Mouse (Mus musculus) heart, embryonic 11.5 days (tissue): ENCODE measurements around the gene Cst3. TPM values are rescaled to one million over a fixed set of nuclear protein-coding genes. Genes with fewer than 3 reads are reported as not detected.
A peak's percentile ranks its signal among the peaks of the same experiment; 100 is the strongest.

Experiments
- ATAC-seq: fragments of 200-750 bp; cut with Nextera tagmentation; replicated peaks from 2 replicates; pipeline ENCODE4 v1.8.0; 2017; ENCODE audit warnings: moderate library complexity; ENCODE audit not compliant: insufficient number of reproducible peaks, low FRiP score, low TSS enrichment
- H3K27ac ChIP-seq: fragments of 300-500 bp; sonication (generic); 2 replicates; pipeline ENCODE4 v1.5.1; 2014; ENCODE audit warnings: mild to moderate bottlenecking, low read depth, low read length
- H3K27me3 ChIP-seq: fragments of 300-500 bp; sonication (generic); 2 replicates; pipeline ENCODE4 v1.6.1; 2014; ENCODE audit warnings: mild to moderate bottlenecking, low read length, mixed read lengths; ENCODE audit not compliant: control insufficient read depth, insufficient read depth
- H3K36me3 ChIP-seq: fragments of 300-500 bp; sonication (generic); 2 replicates; pipeline ENCODE4 v1.6.1; 2014; ENCODE audit warnings: mild to moderate bottlenecking, low read length, moderate library complexity, mixed read lengths; ENCODE audit not compliant: control insufficient read depth, insufficient read depth
- H3K4me1 ChIP-seq: fragments of 300-500 bp; sonication (generic); 2 replicates; pipeline ENCODE4 v1.6.1; 2014; ENCODE audit warnings: low read length; ENCODE audit not compliant: control insufficient read depth, insufficient read depth
- H3K4me2 ChIP-seq: fragments of 300-500 bp; sonication (generic); 2 replicates; pipeline ENCODE4 v1.6.1; 2014; ENCODE audit warnings: mild to moderate bottlenecking, moderate library complexity
- H3K4me3 ChIP-seq: fragments of 300-500 bp; sonication (generic); 2 replicates; pipeline ENCODE4 v1.5.1; 2014; ENCODE audit warnings: low read depth, low read length
- H3K9ac ChIP-seq: fragments of 300-500 bp; sonication (generic); 2 replicates; pipeline ENCODE4 v1.6.1; 2014; ENCODE audit warnings: mild to moderate bottlenecking, low read depth, low read length, moderate library complexity
- H3K9me3 ChIP-seq: fragments of 300-500 bp; sonication (generic); replicated peaks from 2 replicates; pipeline ENCODE4 v1.6.1; 2016; ENCODE audit warnings: low read length; ENCODE audit not compliant: control insufficient read depth
- WGBS: fragments of 180-500 bp; shearing (Covaris S2); extraction: QIAGEN DNeasy Blood & Tissue Kit; methylation state at CpG from one replicate; pipeline ENCODE4 v1.1.7; 2014; ENCODE audit not compliant: insufficient replicate concordance; 5-methylcytosine and 5-hydroxymethylcytosine counted together
- polyA plus RNA-seq: library from polyadenylated mRNA; unstranded; fragments of >200 nt; fragmentation: Nextera tagmentation; extraction: Ambion mirVana; gene quantifications from 2 replicates; pipeline ENCODE4 v1.2.1, GENCODE M21; 2014

Cst3 gene
- polyA plus RNA-seq, result 812 and 876 TPM in 2 replicates

DNA sequence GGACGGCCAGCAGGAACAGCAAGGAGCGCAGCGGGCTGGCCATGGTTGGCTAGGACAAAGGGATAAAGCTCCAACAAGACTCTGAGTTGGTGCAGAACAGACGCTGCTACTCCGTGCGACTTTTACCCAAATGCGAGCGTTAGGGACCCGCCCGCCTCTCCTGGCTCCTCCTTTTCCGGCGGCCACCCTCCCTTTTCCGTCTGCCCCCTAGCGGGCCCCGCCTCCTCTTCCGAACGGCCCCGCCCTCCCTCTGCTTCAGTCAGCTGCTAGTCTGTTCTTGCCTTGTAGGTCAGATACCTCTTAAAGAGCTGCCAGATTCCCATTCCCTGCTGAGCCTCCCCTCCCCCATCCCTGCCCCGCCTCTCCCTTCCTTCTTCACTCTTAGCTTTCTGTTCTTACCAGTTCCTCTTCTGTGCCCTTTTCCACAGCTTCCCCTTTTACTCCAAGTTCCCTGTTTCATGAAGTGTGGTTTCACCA, at the start of gene Cst3:
Gene Cst3, minus strand, starts transcription at position 358 of the 477 bp plus-strand sequence.
- H3K36me3 ChIP-seq, result peaks cover 7% of the 10 kb centered on the region
- peak within 1 kb of the TSS; percentile 94 for H3K9ac ChIP-seq
- H3K4me3 ChIP-seq, result peak within 1 kb of the TSS; percentile 94
- peak; percentile 92 for ATAC-seq
- no peaks in the 10 kb centered on the region for H3K27me3 ChIP-seq
- H3K27ac ChIP-seq, result peak within 1 kb of the TSS; percentile 93
- H3K9me3 ChIP-seq, result no peaks in the 10 kb centered on the region
- peak within 1 kb of the TSS; percentile 90 for H3K4me2 ChIP-seq
- H3K4me1 ChIP-seq, result peaks cover 55% of the 10 kb centered on the region
- 0% methylated on average over 19 of the region's 19 CpGs for whole genome bisulfite sequencing

DNA sequence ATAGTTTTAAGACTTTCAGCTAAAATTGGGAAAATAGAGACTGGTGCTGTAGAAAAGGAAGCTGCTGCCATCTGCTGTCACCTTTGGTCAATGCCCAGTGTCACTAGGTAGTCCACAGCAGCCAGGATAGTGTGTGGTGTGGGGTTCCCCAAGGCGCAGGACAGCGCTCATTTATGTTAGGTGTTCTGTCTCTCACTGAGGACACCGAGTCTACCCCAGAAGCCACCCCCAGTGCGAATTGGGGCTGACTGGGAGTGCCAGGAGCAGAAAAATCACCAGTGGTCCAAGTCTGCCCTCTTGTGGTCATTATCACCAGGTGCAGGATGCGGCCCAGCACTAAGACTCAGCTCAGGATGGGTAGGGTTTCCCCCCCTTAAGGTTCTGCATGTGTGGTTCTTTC, 26.8 kb upstream of the Cst3 start:
- Histone ChIP-seq H3K9ac (no peak overlapping the region), H3K4me2 (peak overlapping the region; percentile 47), H3K9me3 (no peaks in the 10 kb centered on the region), H3K36me3 (no peaks in the 10 kb centered on the region), H3K4me1 (no peaks in the 10 kb centered on the region), H3K27ac (no peak overlapping the region), H3K4me3 (no peak overlapping the region), H3K27me3 (no peaks in the 10 kb centered on the region)
- 5% methylated on average over 5 of the region's 5 CpGs for WGBS
- ATAC-seq, result peak; percentile 73; the same call in 1 of the 2 replicates

DNA sequence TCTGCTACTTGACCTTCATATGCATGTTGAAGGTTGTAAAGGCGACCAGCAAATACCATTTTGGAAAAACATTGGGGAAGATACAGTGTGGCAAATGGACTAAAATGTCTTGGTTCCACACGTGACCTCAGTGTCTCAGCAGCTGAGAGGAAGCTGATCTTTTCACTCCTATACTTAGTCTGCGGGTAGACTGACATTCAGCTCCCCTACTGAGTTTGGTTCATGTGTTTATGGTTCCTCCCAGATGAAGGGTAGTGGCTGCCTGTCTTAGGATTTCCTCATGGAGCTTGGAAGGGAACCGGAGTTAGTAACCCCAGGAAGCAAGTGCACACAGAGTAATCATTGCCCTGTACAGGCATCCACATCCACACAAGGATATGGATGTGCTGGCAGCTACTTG, 24.8 kb upstream of the Cst3 start:
- H3K27ac ChIP-seq, result no peak overlapping the region
- H3K27me3 ChIP-seq, result no peaks in the 10 kb centered on the region
- H3K36me3 ChIP-seq, result no peaks in the 10 kb centered on the region
- 63% methylated on average over 4 of the region's 4 CpGs for WGBS
- no peak overlapping the region for H3K4me3 ChIP-seq
- no peak for ATAC-seq
- H3K4me1 ChIP-seq, result no peaks in the 10 kb centered on the region
- no peak overlapping the region for H3K9ac ChIP-seq
- H3K9me3 ChIP-seq, result no peaks in the 10 kb centered on the region
- H3K4me2 ChIP-seq, result no peak overlapping the region

DNA sequence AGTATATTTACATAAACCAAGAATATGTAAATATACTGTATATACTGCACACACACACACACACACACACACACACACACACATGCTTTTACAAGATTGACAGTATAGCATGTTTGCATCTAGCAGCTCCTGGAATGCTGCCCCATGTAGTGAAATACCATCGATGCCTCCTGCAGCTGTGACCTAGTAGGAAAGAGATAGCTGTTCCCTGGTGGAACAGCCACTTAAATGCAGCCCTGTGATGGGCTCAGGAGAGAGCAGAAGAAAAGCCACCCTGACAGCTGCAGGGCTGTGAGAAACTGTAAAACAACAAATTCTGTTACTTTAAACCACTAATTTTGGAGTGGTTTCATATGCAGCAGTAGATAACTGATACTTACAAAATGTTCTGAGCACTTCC, 20.7 kb upstream of the Cst3 start:
- ATAC-seq, result no peak
- Histone ChIP-seq H3K9me3 (no peaks in the 10 kb centered on the region), H3K4me1 (no peaks in the 10 kb centered on the region), H3K4me3 (no peak overlapping the region), H3K27me3 (no peaks in the 10 kb centered on the region), H3K27ac (no peak overlapping the region), H3K36me3 (no peaks in the 10 kb centered on the region), H3K9ac (no peak overlapping the region), H3K4me2 (no peak overlapping the region)
- WGBS, result 33% methylated on average over 1 of the region's 1 CpGs

DNA sequence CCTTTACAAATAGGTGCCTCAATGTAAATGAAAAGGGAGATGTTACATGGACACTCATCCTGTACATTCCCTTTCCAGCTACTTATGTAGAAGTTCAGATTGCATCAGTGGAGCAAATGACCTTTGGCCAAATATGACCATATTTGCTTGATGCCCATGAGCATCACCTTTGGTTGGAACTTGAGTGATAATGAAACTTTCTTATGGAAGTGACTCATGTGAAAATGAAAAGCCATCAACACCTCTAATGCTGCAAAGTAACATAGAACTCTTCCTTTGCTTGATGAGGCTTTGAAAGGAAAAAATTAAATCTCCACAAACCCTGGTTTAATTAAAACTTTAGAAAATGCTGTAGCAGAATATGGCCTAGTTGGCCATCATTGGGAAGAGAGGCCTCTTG, 17.6 kb upstream of the Cst3 start:
- no peak for ATAC-seq
- no peaks in the 10 kb centered on the region for H3K27me3 ChIP-seq

DNA sequence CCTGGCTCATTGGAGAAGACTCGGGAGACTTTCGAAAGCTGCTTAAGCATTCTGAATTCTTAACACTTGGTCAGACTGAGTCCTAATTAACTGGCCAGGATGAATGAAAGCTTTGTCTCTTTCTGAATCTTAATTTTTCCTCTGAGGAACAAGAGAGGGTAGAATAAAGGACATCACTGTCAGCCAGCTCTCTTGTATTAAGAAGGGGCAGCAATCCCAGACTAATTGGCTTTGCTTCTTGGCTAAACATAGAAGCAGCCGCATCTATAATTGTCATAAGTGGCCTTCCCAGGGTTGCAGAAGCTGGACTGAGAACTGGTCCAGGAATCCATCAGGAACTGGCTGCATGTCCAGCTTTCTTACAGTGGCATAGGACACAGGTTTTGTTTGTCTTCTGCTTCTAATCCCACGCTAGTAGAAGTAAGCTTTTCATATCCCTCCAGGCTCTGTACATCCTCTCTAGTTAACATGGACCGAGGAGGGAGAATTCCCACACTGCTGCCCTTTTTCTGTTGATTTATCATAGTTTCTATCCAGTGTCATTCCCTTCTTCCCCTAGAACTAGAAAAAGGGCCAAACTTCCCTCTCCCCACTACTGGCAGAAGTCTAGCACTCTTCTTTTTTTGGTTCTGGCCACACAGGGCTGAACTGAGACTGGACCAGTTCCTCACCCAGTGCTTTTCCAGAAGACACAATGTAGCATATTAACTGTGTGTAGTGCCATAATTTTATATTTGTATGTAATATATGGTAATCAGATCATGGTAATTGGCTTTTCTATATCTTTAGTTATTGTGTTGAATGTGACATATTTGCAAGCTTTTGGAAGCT, 14.7 kb upstream of the Cst3 start:
- Histone ChIP-seq H3K9ac (no peak overlapping the region), H3K9me3 (no peaks in the 10 kb centered on the region), H3K4me3 (no peak overlapping the region), H3K27ac (no peak overlapping the region), H3K36me3 (no peaks in the 10 kb centered on the region), H3K4me2 (no peak overlapping the region), H3K4me1 (no peaks in the 10 kb centered on the region), H3K27me3 (no peaks in the 10 kb centered on the region)
- WGBS, result 70% methylated on average over 5 of the region's 5 CpGs
- no peak for ATAC-seq

More for the DNA sequence above, 17.6 kb upstream of the Cst3 start:
- H3K4me2 ChIP-seq, result no peak overlapping the region
- no peaks in the 10 kb centered on the region for H3K36me3 ChIP-seq
- no peaks in the 10 kb centered on the region for H3K9me3 ChIP-seq
- no peak overlapping the region for H3K9ac ChIP-seq
- no peak overlapping the region for H3K4me3 ChIP-seq
- H3K4me1 ChIP-seq, result no peaks in the 10 kb centered on the region
- H3K27ac ChIP-seq, result no peak overlapping the region

DNA sequence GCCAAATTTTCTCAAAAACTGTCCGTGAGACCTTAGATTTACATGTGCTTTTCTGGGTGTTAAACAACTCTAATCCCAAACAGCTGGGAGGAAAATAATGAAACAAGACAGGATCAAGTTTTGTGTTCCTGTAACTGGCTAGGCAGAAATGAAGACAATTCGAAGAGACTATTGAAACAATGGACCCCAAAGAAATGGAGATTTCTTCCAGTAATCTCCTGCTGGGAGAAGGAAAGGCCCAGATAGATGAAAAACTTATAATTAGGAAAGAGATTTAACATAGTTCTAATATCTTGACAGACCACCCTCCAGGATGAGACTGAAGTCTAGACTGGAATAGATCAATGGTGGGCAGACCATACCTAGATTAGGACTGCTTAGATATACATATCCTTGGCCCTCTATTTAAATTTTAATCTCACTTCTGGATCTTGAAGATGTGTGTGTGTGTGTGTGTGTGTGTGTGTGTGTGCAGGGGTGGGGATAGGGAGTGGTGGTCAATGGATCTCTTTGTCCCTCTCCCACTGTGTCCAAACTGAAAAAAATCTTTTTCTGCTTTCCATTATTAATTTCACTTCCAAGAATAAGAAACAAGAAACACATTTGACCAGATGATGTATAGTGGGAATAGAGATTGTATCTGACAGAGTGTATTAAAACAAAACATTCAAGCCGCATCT, 14.0 kb upstream of the Cst3 start:
- Histone ChIP-seq H3K27ac (no peak overlapping the region), H3K9ac (no peak overlapping the region), H3K4me2 (no peak overlapping the region), H3K4me1 (no peaks in the 10 kb centered on the region), H3K36me3 (no peaks in the 10 kb centered on the region), H3K9me3 (no peaks in the 10 kb centered on the region), H3K4me3 (no peak overlapping the region), H3K27me3 (no peaks in the 10 kb centered on the region)
- ATAC-seq, result no peak
- 75% methylated on average over 3 of the region's 3 CpGs for WGBS

DNA sequence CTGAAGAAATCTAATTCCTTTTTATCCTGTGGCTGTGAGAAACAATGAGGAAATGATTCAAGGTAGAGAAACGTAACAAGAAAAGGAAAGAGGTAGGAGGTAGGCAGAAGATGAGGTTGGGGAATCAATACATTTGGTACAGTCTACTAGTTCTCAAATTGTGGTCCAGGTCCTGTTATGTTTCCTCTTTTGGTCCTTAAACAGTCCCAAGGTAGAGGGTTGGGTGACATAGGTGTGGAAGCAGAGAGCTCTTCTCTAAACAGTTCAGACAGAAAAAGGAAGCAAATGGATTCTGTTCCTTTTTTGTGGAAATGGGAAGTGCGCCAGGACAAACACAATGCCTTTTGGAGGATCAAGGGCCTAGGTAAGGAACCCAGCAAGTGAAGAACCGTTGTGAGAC, 13.4 kb upstream of the Cst3 start:
- no peaks in the 10 kb centered on the region for H3K36me3 ChIP-seq
- no peaks in the 10 kb centered on the region for H3K4me1 ChIP-seq
- ATAC-seq, result no peak
- no peak overlapping the region for H3K4me3 ChIP-seq
- no peak overlapping the region for H3K4me2 ChIP-seq
- no peak overlapping the region for H3K27ac ChIP-seq
- 79% methylated on average over 3 of the region's 3 CpGs for WGBS
- no peak overlapping the region for H3K9ac ChIP-seq
- H3K9me3 ChIP-seq, result no peaks in the 10 kb centered on the region
- H3K27me3 ChIP-seq, result no peaks in the 10 kb centered on the region
